Mouse (Mus musculus) testis, adult 10 weeks (tissue): Measurements from ENCODE around the gene Slc16a6. TPM values are rescaled to one million over a fixed set of nuclear protein-coding genes. Genes with fewer than 3 reads are reported as not detected.

Experiments used
- polyA plus RNA-seq: library from polyadenylated mRNA; stranded (reverse); fragments of 350-450 nt; fragmentation: Illumina TruSeq; extraction: RNeasy Lipid Tissue Mini Kit (QIAGEN cat#74804); gene quantifications from one replicate; pipeline ENCODE4 v1.2.3, GENCODE M21; 2014; ENCODE audit warnings: low read depth, low replicate concordance

The Slc16a6 gene
- 4.4 TPM for polyA plus RNA-seq

DNA sequence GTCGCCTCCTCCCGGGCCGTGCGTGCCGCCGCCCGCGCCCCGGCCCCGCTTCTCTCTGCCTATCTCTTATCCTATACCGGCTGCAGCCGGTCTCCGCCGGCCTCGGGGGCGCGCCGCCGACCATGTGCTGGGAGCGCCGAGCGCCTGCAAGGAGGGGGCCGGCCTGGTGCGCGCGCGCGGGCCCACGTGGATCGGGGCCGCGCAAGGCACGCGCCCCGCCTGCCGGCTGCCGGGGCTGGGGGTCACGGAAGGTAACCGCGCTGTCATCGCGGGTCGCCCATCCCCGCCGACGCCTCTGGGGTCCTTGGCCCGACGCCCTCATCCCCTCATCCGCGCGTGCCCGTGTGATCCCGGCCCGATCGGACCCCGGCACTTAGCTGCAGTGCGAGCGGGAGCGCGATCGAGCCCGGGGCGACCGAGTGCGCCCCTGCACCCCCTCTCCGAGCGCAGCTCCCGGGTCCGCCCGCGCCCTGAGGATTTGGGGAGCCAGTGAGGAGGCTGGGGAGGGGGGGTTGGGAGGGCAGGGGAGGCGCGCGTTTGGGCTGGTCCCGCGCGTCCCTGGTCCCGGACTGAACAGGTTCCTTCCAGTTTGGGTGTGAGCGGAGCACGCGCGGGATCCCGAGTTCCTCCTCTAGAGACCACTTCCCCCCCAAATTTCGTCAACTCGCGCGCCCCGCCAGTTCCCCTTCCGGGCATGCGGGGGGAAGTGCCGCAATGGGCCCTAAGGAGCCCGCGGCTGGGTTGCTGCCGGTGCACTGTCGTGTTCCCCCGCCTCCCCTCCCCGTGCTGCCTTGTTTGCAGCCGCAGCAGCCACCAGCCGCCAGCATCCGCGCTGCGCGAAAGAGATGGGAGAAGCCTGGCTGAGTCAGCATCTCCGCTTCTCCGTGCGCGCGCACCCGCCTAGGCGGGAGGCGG is at the start of gene Slc16a6, which contains the start of gene Arsg:
TSS of gene Slc16a6 (minus strand) at position 428 of the 915 bp plus-strand sequence.
TSS of gene Arsg (plus strand) at position 204 of the 915 bp plus-strand sequence.

DNA sequence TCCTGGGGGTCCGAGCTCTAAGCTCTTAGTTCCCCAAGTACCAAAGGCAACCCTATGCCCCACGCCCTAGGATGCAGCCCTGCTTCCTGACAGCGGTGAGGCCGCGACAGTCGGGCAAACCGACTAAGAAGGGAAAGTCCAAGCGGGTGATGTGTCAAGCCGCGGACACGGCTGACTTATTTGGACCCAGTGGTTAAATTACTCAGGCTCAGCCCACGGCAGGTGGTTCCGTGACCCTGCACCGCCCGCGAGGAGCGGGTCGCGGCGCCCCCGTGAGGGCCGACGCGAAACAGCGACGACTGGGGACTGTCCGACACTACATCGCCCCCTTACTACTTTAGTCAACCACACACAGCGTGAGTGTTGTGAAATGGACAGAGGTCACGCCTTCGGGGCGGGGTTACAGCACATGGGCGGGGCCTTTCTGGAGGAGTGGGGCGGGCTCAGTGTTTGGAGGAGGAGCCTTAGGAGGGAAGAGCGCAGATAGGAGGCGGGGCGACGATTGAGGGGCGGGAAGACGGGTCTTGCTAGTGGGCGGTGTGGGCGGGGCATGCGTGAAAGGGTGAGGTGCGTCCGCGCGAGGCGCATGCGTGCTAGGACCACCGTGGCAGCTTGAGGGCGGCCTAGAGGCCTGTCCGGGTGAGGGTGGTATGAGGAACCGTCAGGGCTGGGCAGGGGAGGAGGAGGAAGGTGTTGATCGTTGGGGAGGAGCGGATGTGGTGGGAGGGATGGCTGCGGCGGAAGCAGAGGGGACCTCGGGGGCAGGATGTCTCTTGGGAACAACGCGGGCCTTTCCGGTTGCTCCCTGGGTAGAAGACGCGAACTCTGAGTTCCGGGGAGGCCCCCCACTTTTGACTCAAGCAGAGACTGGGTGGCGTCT is 47.8 kb downstream of the Slc16a6 start, which contains the start of gene Amz2:
TSS of gene Amz2 (plus strand) at position 555 of the 880 bp plus-strand sequence.

DNA sequence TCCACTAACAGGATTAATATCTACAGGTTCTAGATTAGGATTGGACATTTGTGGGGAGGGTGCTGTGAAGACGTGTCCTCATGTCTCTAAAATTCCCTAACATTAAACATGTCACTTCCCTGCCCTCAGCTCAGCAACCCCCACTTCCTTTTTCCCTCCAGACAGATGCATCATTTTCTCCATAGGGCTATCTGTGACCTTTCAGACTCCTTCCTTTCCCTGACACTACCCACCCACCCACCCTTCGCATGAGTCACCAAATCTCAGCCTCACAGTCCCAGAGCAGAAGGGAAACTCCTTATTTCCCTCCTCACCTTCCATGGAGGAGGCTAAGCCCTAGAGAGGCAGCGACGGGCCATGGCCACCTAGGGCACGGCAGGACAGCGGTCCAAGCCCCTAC is 59.8 kb downstream of the Slc16a6 start, which contains the start of gene 9930022D16Rik:
TSS of gene 9930022D16Rik (plus strand) at position 301 of the 400 bp plus-strand sequence.

Other genes starting within 250 kb of the Slc16a6 start
- 0.60 TPM for gene Rgs9, start 175.5 kb downstream of the Slc16a6 start, polyA plus RNA-seq
- gene Gna13, start 110.8 kb downstream of the Slc16a6 start, polyA plus RNA-seq: 27.5 TPM
- not detected for gene 9930022D16Rik, start 59.7 kb downstream of the Slc16a6 start, polyA plus RNA-seq
- 370 TPM for gene Amz2, start 47.7 kb downstream of the Slc16a6 start, polyA plus RNA-seq
- gene Arsg, start 224 bp downstream of the Slc16a6 start, polyA plus RNA-seq: 2.4 TPM
- 25.1 TPM for gene Wipi1, start 138.4 kb upstream of the Slc16a6 start, polyA plus RNA-seq
- 135 TPM for gene Prkar1a, start 175.8 kb upstream of the Slc16a6 start, polyA plus RNA-seq
- 6.9 TPM for gene Fam20a, start 248.7 kb upstream of the Slc16a6 start, polyA plus RNA-seq